Mouse (Mus musculus) kidney, postnatal 36 days (tissue): ENCODE measurements at regions not wholly inside any gene's neighbourhood (a gene's known extent, or its start where the extent isn't known, plus 50 kb on each side); places are given as distances from the start of the nearest gene placed in this dataset.
"Not testable (repeated sequence)": the region's sequence is repeated elsewhere in the genome, so short reads cannot be mapped to it uniquely, and the experiment has no call there.

Experiments
- DNase-seq, 2 experiments: peaks; one replicate each; pipeline ENCODE4 v3.0.0; 2021 to 2022; ENCODE audit warnings: mixed read lengths in 2 of 2

GRCm38 (mm10) chr5:134046086-134046485, 53.4 kb upstream of the Castor2 start:
- no peak for DNase-seq

- DNase-seq: not testable (repeated sequence)
Observed at GRCm38 (mm10) chr5:134042938-134043337, 56.6 kb upstream of the Castor2 start.

GRCm38 (mm10) chr5:134027316-134027966, 72.1 kb upstream of the Castor2 start:
- no peak for DNase-seq

- DNase-seq: no peak
Observed at GRCm38 (mm10) chr5:134019651-134020432, 79.7 kb upstream of the Castor2 start.

- peak; percentile 54 to 58 for DNase-seq
Observed at GRCm38 (mm10) chr5:134014257-134015163, 85.0 kb upstream of the Castor2 start.

GRCm38 (mm10) chr5:134013206-134013605, 86.3 kb upstream of the Castor2 start:
- DNase-seq: no peak

GRCm38 (mm10) chr5:134009843-134010242, 89.7 kb upstream of the Castor2 start:
- DNase-seq: no peak

- DNase-seq: peak in 1 of 2 experiments; percentile 1
Observed at GRCm38 (mm10) chr5:134007127-134007771, 92.3 kb upstream of the Castor2 start.

GRCm38 (mm10) chr5:134006470-134007126, 92.9 kb upstream of the Castor2 start:
- peak; percentile 64 to 83 for DNase-seq

GRCm38 (mm10) chr5:134006001-134006400, 93.5 kb upstream of the Castor2 start:
- no peak for DNase-seq

- no peak for DNase-seq
Observed at GRCm38 (mm10) chr5:134000100-134000499, 99.4 kb upstream of the Castor2 start.

- DNase-seq: no peak
Observed at GRCm38 (mm10) chr5:133999698-134000097, 99.8 kb upstream of the Castor2 start.

- no peak for DNase-seq
Observed at GRCm38 (mm10) chr5:133991994-133992393, 107.5 kb upstream of the Castor2 start.

- DNase-seq: no peak
Observed at GRCm38 (mm10) chr5:133991556-133991955, 108.0 kb upstream of the Castor2 start.

- DNase-seq: no peak
Observed at GRCm38 (mm10) chr5:133983249-133983966, 116.1 kb upstream of the Castor2 start.

GRCm38 (mm10) chr5:133970421-133970914, 129.0 kb upstream of the Castor2 start:
- DNase-seq: no peak

GRCm38 (mm10) chr5:133963301-133963700, 136.2 kb upstream of the Castor2 start:
- no peak for DNase-seq

- no peak for DNase-seq
Observed at GRCm38 (mm10) chr5:133940841-133941240, 158.7 kb upstream of the Castor2 start.

GRCm38 (mm10) chr5:133940030-133940429, 159.5 kb upstream of the Castor2 start:
- DNase-seq: no peak

- no peak for DNase-seq
Observed at GRCm38 (mm10) chr5:133937967-133938918, 161.3 kb upstream of the Castor2 start.
